Mouse (Mus musculus) cerebellum, adult (tissue): ENCODE data around the gene Prrc2b.

Experiments
- ATAC-seq: cut with Nextera tagmentation; 2 replicates; pipeline ENCODE4 v1.9.2; 2017; ENCODE audit warnings: mild to moderate bottlenecking, moderate library complexity, mixed read lengths; ENCODE audit not compliant: insufficient number of reproducible peaks, low FRiP score, low TSS enrichment

Prrc2b gene

DNA sequence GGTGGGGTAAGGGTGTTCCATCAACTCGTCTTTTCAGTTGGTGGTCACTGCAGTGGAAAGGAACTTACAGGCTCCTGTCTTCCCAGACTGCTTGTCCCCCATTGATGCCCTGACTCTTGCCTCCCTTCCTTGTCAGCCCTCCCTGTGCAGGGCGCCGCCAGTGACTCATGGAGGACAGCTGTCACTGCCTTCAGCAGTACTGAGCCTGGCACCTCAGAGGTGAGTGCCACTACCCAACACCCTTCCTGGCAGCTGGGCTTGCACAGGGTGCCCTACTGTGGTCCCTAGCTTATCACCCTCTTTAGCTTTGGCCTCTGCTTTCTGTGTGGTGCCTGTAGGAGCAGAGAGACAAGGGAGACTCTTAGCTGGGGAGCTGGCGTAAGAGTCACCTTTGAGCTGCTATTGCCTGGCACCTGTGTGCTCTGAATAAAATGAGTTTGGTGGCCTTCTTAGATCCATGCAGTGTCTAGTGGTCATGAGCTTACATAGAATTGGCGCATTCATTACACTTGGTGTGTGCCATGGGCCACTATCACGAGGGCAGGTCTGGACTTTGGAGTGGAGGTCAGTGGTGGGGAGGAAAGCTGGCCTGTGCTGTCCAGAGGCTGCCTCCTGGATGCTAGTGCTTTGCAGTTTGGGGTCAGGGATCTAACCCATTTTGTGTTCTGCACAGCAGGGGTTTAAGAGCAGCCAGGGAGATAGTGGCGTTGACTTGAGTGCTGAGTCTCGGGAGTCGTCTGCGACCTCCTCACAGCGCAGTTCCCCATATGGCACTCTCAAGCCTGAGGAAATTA lies 67.9 kb downstream of the Prrc2b start:
- no peak for ATAC-seq

DNA sequence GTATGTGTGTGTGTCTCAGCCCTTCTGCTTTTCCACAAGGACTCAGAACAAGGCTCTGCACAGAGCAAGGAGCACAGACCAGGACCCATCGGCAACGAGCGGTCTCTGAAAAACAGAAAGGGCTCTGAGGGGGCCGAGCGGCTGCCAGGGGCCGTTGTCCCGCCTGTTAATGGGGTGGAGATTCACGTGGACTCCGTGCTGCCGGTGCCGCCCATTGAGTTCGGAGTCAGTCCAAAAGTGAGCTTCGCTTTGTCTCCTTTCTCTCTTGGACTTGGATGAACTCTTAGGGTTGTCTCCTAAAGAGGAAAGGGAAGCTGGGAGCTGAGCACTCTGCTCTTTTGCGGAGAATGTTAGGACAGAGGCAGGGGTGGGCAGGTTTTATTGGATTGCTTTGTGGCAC lies 68.6 kb downstream of the Prrc2b start:
- no peak for ATAC-seq

DNA sequence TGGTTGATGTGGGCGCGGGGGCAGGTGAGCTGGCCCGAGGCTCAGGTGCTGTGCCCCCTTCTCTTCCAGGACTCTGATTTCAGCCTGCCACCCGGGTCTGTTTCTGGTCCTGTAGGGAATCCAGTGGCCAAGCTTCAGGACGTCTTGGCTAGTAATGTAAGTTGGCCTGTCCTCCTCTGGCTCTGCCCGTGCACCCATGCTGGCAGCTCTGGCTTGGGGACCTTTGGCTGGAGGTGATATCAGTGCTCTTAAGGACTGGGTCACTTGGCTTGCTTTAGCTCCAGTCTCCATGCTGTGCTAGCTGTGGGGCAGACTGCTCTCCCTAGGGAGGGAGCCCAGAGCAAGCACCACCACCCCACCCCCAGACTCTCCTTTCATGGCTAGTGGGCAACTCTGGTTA lies 69.1 kb downstream of the Prrc2b start:
- ATAC-seq: no peak

DNA sequence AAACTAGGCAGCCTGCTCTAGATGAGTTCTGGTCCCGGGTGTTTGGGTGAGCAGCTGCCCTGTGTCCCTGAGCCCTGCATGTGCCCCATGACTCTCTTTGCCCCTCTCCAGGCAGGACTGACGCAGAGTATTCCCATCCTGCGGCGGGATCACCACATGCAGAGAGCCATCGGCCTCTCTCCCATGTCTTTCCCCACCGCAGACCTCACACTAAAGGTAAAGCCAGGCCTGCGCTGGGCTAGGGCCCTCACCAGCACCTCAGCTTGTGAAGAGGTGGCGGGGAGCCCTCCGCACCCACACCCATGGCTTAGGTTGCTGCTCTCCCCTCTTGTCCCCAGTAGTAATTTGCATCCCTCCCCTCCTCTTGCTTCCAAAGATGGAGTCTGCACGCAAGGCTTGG lies 70.1 kb downstream of the Prrc2b start:
- ATAC-seq: no peak

DNA sequence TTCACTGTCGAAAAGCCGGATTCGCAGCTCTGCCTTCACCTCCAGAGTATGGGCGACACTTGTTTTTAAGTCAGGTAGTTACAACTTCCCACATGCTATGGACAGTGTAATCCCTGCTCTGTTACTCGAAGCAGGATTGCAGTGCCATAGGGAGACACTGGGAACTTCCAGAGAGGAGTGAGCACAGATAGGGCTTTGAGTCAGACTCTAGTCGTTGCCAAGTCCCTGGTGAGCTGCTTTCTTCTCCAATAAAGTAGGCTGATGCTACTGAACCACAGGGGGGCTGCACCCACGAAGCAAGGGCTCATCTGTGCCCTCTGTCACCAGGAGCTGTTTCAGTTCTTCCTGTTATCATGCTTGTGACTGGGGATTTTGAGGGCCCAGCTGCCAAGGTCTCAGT lies 70.7 kb downstream of the Prrc2b start:
- ATAC-seq: no peak

DNA sequence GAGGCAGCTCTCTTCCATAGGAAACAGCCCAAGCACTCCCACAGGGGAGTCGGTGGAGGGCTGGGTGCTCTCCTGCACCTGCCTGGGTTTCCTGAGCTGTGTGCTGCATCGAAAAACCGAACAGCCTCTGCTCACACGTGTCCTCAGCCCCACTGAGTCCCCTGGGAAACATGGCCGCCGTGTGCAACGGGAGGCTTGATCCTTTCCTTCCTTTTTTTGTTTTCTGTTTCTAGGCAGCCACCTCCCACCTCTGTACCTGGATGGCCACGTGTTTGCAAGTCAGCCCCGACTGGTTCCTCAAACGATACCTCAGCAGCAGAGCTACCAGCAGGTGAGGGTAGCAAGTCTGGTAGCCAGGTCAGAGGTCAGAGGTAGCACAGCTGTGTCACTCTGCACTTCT lies 71.2 kb downstream of the Prrc2b start:
- no peak for ATAC-seq

DNA sequence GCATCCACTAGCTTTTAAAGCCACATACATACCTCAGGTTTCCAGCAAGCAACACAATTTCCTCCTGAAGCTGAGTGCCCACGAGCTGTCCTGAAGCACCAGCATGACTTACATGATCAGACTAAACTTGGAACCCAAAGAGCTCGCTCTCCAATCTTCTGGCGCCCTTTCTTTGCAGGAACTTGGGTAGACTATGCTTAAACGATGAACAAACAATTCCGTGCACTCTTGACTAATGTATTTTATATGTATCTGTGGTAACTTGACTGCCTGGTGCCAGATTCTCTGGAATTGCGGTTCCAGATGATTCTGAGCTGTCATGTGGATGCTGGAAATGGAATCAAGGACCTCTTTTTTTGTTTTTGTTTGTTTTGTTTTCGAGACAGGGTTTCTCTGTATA lies 84.6 kb downstream of the Prrc2b start:
- ATAC-seq: no peak

DNA sequence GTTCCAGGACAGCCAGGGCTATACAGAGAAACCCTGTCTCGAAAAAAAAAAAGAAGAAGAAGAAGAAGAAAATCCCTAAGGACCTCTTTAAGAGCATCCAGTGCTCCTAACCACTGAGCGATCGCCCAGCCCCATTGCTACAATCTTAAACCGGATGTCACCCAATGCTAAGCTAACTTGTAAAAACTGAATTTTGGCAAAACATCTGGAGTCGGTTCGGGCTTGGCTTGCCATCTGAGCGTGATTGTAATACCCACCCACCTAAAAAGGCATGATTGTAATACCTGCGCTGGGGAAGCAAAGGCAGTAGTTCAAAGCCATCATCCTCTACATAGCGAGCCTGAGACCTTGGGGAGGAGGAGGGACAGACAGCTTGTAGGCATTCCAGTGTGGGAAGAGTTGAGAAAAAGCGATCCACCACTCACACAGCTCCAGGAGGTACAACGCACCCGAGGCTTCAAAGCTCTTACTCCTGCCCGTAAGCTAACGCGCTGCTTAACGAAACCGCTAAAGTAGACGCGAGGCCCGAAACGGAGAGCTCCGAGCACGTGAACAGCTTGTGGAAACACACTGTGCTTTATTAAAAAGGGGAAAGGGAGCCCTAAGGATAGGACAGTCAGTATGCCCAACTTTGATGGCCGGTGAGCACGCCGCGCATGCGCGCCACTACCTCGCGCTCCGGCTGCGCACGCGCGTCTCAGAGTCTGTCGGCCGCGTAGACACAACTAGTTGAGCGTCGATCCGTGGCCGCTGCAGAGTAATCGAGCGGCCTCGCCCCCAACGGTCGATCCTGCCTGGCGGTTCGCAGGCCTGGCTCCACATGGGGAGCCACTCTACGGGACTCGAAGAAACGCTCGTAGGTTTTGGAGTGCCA lies 85.2 kb downstream of the Prrc2b start, which contains the start of gene Pomt1:
Gene Pomt1 (plus strand): TSS at position 705 of the 874 bp plus-strand sequence.
- peak; percentile 86 for ATAC-seq

DNA sequence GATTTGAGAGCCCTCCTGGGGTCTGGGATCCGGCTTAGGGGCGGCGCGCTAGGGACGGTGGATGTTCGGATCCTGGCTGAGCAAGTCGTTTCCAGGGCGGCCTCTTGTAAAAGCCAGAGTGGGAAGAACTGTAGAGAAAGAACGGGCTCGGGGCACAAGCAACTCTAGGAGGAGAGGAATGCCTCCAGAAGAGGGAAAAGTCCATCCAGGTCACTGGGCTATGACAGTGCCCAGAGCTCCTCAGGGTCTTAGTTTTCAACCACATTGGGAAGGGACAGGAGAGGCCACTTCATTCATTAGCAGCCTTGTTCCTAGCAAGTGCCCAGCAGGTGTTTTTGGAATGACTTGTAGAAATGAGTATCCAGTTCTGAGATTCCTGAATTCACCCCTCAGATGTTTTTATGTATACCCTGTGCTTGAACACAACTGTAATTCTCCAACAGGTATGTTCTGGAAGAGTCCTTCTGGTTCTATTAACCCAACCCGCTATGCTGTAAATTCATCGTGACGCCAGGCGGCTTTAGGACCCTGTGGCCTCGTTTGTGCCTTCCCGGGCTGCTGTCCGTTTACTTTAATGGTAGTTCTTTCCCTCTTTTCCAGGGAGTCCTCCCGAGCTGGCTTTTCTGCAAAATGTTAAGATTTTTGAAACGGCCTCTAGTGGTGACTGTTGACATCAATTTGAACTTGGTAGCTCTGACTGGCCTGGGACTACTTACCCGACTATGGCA lies 86.0 kb downstream of the Prrc2b start:
- peak; percentile 62; the same call in 1 of the 2 replicates for ATAC-seq

DNA sequence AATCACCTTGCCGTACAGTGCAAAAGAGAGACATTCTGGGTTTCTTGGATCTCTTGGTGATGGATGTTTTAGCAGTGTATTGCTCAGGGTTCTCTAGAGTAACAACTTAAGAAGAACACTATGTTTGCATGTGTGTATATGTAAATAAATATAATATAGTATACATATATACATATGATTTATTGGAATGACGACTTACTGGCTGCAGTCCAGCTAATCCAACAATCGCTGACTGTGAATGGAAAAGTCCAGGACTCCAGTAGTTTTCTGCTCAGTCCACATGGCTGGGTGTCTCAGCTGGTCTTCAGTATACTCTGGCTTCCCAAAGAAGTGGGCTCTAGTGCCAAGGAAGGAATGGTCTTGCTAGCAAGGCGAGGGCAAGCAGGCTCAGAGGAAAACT lies 86.7 kb downstream of the Prrc2b start:
- ATAC-seq: no peak

DNA sequence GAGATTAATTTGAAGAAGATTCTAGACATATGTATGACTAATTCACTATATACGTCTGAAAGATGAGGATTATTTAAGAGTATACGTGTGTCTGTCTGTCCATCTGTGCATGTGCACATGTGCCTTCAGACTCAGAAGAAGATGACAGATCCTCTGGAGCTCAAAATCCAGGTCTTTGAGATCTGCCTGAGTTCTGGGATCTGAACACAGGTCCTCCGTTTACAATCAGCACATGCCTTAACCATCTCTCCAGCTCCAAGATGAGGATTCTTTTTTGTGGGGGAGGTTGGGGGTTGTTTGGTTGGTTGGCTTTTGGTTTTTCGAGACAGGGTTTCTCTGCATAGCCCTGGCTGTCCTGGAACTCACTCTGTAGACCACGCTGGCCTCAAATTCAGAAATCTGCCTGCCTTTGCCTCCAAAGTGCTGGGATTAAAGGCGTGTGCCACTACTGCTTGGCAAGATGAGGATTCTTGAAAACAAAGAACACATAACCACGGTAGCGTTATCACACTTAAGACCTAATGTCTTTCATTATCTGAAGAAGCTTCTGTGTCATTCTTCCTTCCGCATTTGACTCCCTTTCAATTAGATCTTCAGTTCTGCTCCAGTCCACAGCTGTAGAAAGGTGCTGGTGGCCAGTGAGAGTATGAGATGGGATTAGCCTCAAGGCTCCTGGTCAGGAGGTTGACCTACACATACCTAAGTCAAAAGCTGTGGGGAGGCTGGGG lies 88.0 kb downstream of the Prrc2b start:
- no peak for ATAC-seq

DNA sequence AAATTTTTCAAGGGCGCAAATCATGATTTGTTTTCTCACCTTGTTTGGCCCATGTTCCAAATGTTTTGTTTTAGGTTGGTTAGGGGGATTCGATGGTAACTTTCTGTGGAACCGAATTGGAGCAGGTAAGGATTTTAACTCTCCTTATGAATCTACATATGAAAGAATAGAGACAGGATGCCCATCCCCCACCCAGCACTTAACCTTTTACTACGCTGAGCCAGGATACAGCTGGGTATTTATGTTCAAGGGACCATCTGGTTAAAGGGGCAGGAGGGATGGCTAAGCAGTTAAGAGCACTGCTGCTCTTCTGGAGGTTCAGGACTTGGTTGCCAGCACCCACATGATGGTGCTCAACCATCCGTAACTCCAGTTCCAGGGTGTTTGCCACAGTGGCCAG lies 89.7 kb downstream of the Prrc2b start:
- ATAC-seq: no peak

DNA sequence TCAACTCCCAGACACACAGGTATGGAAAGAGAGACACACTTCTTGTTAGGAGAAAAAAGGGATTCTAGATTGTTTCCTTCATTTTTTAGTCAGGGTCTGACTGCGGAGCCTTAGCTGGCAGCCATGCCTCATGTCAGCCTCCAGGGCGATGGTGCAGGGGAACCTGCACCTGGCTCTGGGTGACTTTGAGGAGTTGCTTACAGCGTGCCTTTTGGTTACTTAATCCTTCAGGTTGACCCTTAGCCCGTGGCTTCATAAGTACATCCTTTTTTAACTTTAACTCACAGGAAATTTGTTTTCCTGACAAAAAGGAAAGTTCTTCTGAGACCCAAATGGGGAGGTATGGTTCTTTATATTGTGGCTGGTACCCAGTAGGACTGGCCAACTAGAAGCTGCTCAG lies 92.1 kb downstream of the Prrc2b start:
- ATAC-seq: no peak

DNA sequence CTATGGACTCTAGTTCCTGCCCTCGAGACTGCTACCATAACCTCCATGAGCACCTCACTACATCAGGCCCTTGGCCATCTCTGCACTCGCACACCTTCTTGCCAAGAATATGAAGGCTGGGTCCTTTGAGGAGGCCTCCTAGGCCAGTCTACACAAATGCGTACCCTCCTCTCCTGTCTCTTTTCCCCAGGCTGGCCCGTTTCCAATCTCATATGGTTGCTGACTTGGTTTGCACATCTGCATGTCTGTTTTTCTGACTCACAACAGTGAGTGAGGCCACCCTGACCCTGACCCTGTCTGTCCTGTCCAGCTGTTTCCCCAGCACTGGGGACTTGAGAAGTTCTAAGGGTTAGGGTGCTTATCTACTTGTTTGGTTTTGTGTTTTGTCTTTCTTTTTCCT lies 95.9 kb downstream of the Prrc2b start:
- ATAC-seq: no peak

DNA sequence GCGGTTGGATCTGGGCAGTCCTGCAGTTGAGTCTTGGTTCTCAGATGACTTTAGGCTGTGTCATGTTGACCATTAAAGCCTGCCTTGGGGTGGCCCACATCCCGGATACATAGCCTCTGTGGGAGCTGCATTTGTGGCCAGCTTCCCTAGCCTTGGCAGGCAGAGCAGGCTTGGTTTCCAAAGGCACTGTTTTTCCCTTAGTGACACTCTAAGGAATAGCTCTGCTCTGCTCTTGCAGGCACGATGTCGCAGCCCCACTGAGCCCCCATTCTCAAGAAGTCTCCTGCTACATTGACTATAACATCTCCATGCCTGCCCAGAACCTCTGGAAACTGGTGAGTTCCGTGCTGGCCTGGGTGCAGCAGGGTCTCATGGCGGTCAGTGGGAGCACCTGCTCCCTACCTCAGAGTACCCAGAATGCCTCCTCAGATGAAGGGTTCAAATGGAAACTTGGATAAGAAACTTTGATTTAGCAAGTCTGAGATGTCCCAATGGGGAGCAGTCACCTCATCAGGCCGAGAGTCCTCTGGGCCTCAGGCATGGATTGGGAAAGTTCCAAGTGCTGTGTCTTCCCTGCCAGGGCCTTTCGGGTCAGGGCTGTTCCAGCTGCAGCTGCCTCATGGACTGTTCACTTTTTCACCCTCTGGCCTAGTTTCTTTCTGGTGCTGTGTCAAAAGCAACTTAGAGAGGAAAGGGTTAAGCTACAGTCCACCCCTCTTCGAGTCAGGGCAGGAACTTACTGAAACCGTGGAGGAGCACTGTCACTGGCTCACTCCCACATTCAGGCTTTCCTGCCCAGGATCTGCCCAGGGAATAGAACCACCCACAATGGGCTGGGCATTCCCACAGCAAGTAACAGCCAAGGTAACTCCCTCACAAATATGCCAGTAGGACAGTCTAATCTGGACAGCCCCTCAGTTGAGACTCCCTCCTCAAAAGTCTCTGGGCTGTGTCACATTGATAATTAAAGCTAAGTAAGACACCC lies 97.8 kb downstream of the Prrc2b start:
- ATAC-seq: no peak

DNA sequence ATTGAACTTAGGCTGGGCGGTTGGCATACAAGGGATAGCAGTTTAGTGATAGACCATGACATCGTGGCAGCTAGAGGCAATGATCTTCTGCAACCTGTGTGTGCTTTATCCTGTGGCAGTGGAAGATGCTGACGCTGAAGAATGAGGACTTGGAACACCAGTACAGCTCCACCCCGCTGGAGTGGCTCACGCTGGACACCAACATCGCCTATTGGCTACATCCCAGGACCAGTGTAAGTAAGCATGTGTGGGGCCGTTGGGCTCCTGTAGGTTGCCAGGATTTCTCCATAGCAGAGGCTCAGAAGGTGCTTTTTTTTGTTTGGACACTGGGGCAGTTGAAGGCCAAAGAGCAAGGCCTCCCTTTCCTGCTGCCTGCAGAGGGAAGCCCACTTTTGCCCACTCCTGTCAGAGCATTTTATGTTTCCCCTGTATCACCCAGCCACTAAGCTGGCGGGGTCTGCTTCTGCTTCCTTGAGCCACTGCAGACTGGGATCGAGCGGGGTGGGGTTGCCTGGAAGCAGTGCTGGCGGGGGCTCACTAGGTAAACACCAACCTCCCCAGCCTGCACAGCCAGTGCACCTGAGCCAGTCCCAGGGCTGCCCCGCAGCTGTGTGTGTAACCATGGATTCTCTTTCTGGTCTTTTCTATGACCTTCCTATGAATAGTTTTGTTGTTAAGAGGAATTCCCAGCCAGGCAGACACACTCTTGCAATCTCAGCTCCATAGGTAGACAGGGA lies 101.1 kb downstream of the Prrc2b start:
- no peak for ATAC-seq

DNA sequence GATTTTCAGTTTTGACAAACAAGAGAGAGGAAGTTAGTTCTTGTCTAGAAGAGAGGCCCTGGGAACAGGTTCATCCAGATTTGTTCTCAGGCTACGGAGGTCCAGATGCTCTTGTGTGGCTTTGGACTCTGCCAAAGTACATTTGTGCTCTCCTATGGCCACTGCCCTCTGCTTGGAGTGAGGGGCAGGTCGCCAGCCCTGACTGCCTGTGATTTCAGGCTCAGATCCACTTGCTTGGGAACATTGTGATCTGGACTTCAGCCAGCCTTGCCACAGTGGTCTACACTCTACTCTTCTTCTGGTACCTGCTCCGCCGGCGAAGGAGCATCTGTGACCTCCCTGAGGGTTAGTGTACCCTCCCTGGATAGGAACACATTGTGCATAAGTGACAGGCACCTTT lies 101.8 kb downstream of the Prrc2b start:
- ATAC-seq: no peak

DNA sequence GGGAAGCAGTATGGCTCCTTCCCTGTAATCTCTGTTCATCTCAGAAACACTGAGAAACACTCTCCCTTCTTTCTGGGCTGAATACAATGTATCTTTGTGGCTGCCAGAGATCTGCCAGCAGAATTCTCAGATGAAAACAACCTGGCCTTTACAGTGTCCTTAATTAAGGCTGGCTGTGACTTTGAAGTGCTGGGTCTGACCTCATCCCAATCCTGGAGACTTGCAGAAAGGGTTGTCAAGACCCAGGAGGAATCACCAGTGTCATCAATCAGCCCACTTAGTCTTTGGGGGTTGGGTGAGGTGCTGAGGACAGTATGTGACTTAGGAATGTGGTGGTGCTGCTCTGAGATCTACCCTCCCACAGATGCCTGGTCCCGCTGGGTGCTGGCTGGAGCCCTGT lies 102.5 kb downstream of the Prrc2b start:
- no peak for ATAC-seq
